Mouse (Mus musculus): Measurements from ENCODE around the gene Creld2.

DNA sequence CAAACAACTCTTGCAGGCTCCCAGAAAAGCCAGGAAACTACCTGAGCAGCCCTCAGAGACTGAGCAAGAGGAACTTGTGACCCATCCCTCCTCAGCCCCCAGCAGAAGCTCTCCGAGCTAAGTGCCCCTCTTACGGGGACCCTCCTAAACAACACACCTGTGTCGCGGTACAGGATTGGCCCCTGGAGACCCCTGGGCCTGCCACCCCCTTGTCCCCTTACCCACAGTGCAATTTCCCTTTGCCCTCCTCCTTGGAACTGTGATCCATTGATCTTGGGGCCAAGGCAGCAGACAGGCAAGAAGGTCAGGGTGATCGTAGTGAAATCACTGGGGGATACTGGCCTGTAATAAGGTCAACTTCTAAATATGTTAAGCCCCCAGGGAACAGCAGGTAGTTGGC lies 17.1 kb downstream of the Creld2 start:
- no peak for TF ChIP-seq EP300 (IDR thresholded peaks at IDR 0.05; ENCODE audit: low read depth)
- TF ChIP-seq CTCF (IDR thresholded peaks at IDR 0.05; ENCODE audit: low read depth) = no peak
